Comparison of ENCODE assay signal across 12 mouse cellular contexts in the genomic region with DNA sequence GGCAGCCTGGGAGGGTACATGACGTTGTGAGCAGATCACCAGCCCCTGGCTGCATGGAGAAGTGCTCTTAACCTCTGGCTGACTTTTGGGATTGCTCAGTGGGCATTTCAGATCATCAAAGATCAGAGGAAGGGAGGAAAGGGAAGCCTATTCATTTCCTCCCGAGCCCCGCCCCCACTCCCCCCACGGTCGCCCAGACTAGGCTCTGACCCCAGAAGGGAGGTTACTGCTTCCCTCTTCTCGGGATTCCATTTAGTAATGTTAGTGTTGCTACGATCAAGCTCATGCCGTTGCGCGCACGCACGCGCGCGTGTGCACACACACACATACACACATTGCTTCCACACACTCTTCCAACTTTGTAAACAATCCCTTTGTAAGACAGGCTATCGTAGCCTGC. TPM values are rescaled to one million over a fixed set of nuclear protein-coding genes. Genes with fewer than 3 reads are reported as not detected.
DNase-seq lines count a peak whose midpoint lies in the region; ATAC-seq and TF ChIP-seq lines count a peak whose summit lies in the region.
"Had no signal": no experiment of that assay in that cellular context is flagged by ENCODE, and none has a peak within 500 bp of the region (broad histone marks: within the 10 kb centered on the region; RNA-seq: fewer than 3 reads in every experiment).

No protein-coding gene starts in this region.

- H3K4me1 ChIP-seq in liver, embryonic 15.5 days (replicated peaks) = peaks cover 17% of the 10 kb centered on the region
- peaks cover 41% of the 10 kb centered on the region for H3K4me1 ChIP-seq in embryonic facial prominence, embryonic 14.5 days (ENCODE audit: control insufficient read depth, insufficient read depth, low read length)
- H3K4me1 ChIP-seq in liver, embryonic 16.5 days (ENCODE audit: control insufficient read depth, low read depth, low read length) = no peaks in the 10 kb centered on the region; the same call in none of the 2 replicates

- H3K27me3 ChIP-seq in liver, embryonic 15.5 days = peaks cover 14% of the 10 kb centered on the region; the same call in 1 of the 2 replicates
- no peaks in the 10 kb centered on the region for H3K27me3 ChIP-seq in embryonic facial prominence, embryonic 14.5 days (replicated peaks; ENCODE audit: control insufficient read depth, insufficient read depth, low read length)
- no peaks in the 10 kb centered on the region for H3K27me3 ChIP-seq in liver, embryonic 16.5 days (ENCODE audit: control insufficient read depth, insufficient read depth, low read depth, low read length)
- H3K27me3 ChIP-seq: limb, embryonic 15.5 days had no signal

- DNase-seq in liver = no peak
- no peak for DNase-seq in embryonic facial prominence, embryonic 14.5 days (ENCODE audit: low spot score)
- no peak for DNase-seq in left cerebral cortex, adult 2 months (ENCODE audit: extremely low spot score in 1 of 2, low spot score in 2 of 2)
- DNase-seq: adrenal gland, adult 8-10 months; forebrain, postnatal 0 days; layer of hippocampus, adult 9-11 months had no signal

- intact Hi-C loops in left cerebral cortex, adult 2 months (cut with DNase I) = no loop called here

- no peaks in the 10 kb centered on the region for H3K9me3 ChIP-seq in liver, embryonic 15.5 days (replicated peaks)
- no peaks in the 10 kb centered on the region for H3K9me3 ChIP-seq in embryonic facial prominence, embryonic 14.5 days (ENCODE audit: control insufficient read depth, low read length)
- H3K9me3 ChIP-seq in liver, embryonic 16.5 days (replicated peaks; ENCODE audit: control insufficient read depth, low read length) = no peaks in the 10 kb centered on the region
- H3K9me3 ChIP-seq: limb, embryonic 15.5 days had no signal

- no peaks in the 10 kb centered on the region for H3K36me3 ChIP-seq in liver, embryonic 15.5 days (replicated peaks)
- H3K36me3 ChIP-seq in embryonic facial prominence, embryonic 14.5 days (ENCODE audit: control insufficient read depth, insufficient read depth, low read length) = no peaks in the 10 kb centered on the region
- H3K36me3 ChIP-seq in liver, embryonic 16.5 days (ENCODE audit: control insufficient read depth, insufficient read depth) = no peaks in the 10 kb centered on the region
- H3K36me3 ChIP-seq: limb, embryonic 15.5 days had no signal

- H3K27ac ChIP-seq in liver, embryonic 15.5 days (replicated peaks) = 0 out of 2 replicates have a peak overlapping the region, but pooled peaks have one; percentile 19
- no peak overlapping the region for H3K27ac ChIP-seq in embryonic facial prominence, embryonic 14.5 days (replicated peaks; ENCODE audit: low read depth, low read length)
- no peak overlapping the region for H3K27ac ChIP-seq in liver, embryonic 16.5 days (ENCODE audit: low read length)
- no peak overlapping the region for H3K27ac ChIP-seq in left cerebral cortex, adult 2 months
- H3K27ac ChIP-seq: hindbrain, embryonic 14.5 days; limb, embryonic 15.5 days had no signal

- H3K4me2 ChIP-seq in liver, embryonic 15.5 days = no peak overlapping the region; the same call in 1 of the 2 replicates
- 0 out of 2 replicates have a peak overlapping the region, but pooled peaks have one; percentile 11 for H3K4me2 ChIP-seq in embryonic facial prominence, embryonic 14.5 days (ENCODE audit: low read depth, low read length)
- no peak overlapping the region for H3K4me2 ChIP-seq in liver, embryonic 16.5 days (ENCODE audit: low read depth, low read length)
- H3K4me2 ChIP-seq: hindbrain, embryonic 14.5 days; limb, embryonic 15.5 days had no signal

- ATAC-seq in liver, embryonic 15.5 days (ENCODE audit: insufficient read depth) = no peak; the same call in 1 of the 2 replicates
- no peak for ATAC-seq in embryonic facial prominence, embryonic 14.5 days (ENCODE audit: low read depth)
- peak; percentile 27; the same call in 1 of the 2 replicates for ATAC-seq in liver, embryonic 16.5 days (ENCODE audit: low read depth)
- peak; percentile 49 for ATAC-seq in megakaryocyte progenitor cell, adult 5-6 weeks (replicated peaks; ENCODE audit: poor library complexity)
- ATAC-seq in activated CD4-positive, CD25-positive, alpha-beta regulatory T cell, adult 4 months = no peak
- ATAC-seq: forebrain, postnatal 0 days had no signal

- H3K4me3 ChIP-seq in liver, embryonic 15.5 days (replicated peaks) = no peak overlapping the region
- H3K4me3 ChIP-seq in embryonic facial prominence, embryonic 14.5 days (ENCODE audit: low read depth, low read length) = no peak overlapping the region
- no peak overlapping the region for H3K4me3 ChIP-seq in liver, embryonic 16.5 days (ENCODE audit: low read depth, low read length)
- H3K4me3 ChIP-seq in left cerebral cortex, adult 2 months = no peak overlapping the region
- H3K4me3 ChIP-seq: limb, embryonic 15.5 days had no signal

- TF ChIP-seq CTCF in left cerebral cortex, adult 2 months (IDR thresholded peaks at IDR 0.05) = no peak

- H3K9ac ChIP-seq in liver, embryonic 15.5 days = no peak overlapping the region
- H3K9ac ChIP-seq in embryonic facial prominence, embryonic 14.5 days (ENCODE audit: low read depth, low read length) = no peak overlapping the region
- no peak overlapping the region for H3K9ac ChIP-seq in liver, embryonic 16.5 days (ENCODE audit: low read depth, low read length)
- H3K9ac ChIP-seq: forebrain, postnatal 0 days; hindbrain, embryonic 14.5 days; limb, embryonic 15.5 days had no signal

- 44% methylated on average over 16 of the region's 16 CpGs for WGBS in liver, embryonic 15.5 days (ENCODE audit: insufficient replicate concordance)
- WGBS in embryonic facial prominence, embryonic 14.5 days = 47% methylated on average over 16 of the region's 16 CpGs
- 48% methylated on average over 16 of the region's 16 CpGs for WGBS in liver, embryonic 16.5 days (ENCODE audit: insufficient replicate concordance)

RNA-seq across cellular contexts. Expression of a gene that starts 42.0 kb away (rescaled TPM):
- polyA plus RNA-seq in liver, embryonic 15.5 days (2015; fragmentation: Nextera tagmentation; extraction: Ambion mirVana) = 22.9 and 24.4 TPM in 2 replicates
- 101 and 102 TPM in 2 replicates for polyA plus RNA-seq in embryonic facial prominence, embryonic 14.5 days (2014; fragmentation: Nextera tagmentation; extraction: Ambion mirVana)
- 19.8 and 24.5 TPM in 2 replicates for polyA plus RNA-seq in liver, embryonic 16.5 days (2015; fragmentation: Nextera tagmentation; extraction: Ambion mirVana)
- 40.6 and 85.4 TPM in 2 replicates for total RNA-seq in megakaryocyte progenitor cell, adult 5-6 weeks (2015)
- total RNA-seq in megakaryocyte progenitor cell, adult 5-6 weeks (2017) = 36.4 and 69.6 TPM in 2 replicates
- 10 to 100 TPM; 33.3 to 53.1 TPM for total RNA-seq in left cerebral cortex, adult 2 months (2021)
- polyA plus RNA-seq in activated CD4-positive, CD25-positive, alpha-beta regulatory T cell, adult 4 months (2017; shearing (Covaris generic)) = 100 to 1,000 TPM; 513 to 551 TPM

Comparison
In these comparisons a context has a peak if more than half of its experiments do, and no peak if none do; other contexts are left out.
1. ATAC-seq: peak in liver, embryonic 16.5 days (single experiment) and megakaryocyte progenitor cell, adult 5-6 weeks (single experiment); none in liver, embryonic 15.5 days (single experiment), embryonic facial prominence, embryonic 14.5 days (single experiment) and activated CD4-positive, CD25-positive, alpha-beta regulatory T cell, adult 4 months (single experiment).